Mouse (Mus musculus) kidney, postnatal 25 days (tissue): Measurements from ENCODE around the gene Ugt2b35.
"Not testable (repeated sequence)": the region's sequence is repeated elsewhere in the genome, so short reads cannot be mapped to it uniquely, and the experiment has no call there.

Experiments
- DNase-seq, 2 experiments: peaks; one replicate each; pipeline ENCODE4 v3.0.0; 2021; ENCODE audit warnings: mixed read lengths in 2 of 2

Ugt2b35 gene

DNA sequence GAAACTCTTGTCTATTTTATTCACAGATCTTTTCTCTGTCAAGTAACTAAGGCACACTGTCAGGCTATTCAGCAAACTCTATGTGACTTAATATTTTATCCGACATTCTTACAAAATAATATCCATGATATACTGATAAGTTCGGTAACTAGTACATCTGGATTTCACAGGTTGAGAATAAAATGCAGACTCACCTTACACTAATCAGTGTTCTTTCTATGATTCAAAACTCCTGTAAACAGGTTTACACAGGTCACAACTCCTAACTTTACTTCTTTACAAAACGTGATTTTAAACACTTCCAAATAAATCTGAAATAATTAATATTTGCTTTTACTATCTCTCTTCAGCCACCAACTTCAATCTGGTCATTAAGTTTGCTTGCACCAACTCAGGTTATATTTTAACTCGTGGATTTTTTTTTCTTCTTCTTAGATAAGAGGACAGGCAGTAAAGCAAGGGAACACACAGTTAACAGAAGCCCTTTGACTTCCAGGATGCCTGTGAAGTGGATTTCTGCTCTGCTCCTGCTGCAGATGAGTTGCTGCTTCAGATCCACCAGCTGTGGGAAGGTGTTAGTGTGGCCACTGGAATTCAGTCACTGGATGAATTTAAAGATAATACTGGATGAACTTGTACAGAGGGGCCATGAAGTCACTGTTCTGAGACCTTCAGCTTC lies at the start of gene Ugt2b35:
TSS of gene Ugt2b35 (plus strand) at position 466 of the 679 bp plus-strand sequence.
- no peak for DNase-seq

DNA sequence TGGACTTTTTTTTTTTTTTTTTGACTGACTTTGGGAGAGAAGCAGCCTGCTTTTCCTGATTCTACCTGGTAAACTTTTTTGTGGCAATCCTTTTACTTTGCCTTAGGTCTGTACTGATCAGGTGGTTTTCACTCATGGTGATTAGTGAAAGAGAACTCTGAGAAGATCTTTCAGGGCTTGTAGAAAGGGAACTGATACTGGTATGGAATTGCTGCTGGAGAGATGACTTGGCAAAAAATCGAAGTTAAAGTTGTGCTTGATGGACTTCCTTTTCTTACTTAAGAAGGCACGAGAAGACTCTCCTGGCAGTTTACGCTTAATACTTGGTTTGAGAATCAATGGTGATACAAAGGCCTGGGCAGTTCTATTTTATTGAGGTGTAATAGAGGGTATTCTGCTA lies 40.2 kb upstream of the Ugt2b35 start:
- no peak for DNase-seq

DNA sequence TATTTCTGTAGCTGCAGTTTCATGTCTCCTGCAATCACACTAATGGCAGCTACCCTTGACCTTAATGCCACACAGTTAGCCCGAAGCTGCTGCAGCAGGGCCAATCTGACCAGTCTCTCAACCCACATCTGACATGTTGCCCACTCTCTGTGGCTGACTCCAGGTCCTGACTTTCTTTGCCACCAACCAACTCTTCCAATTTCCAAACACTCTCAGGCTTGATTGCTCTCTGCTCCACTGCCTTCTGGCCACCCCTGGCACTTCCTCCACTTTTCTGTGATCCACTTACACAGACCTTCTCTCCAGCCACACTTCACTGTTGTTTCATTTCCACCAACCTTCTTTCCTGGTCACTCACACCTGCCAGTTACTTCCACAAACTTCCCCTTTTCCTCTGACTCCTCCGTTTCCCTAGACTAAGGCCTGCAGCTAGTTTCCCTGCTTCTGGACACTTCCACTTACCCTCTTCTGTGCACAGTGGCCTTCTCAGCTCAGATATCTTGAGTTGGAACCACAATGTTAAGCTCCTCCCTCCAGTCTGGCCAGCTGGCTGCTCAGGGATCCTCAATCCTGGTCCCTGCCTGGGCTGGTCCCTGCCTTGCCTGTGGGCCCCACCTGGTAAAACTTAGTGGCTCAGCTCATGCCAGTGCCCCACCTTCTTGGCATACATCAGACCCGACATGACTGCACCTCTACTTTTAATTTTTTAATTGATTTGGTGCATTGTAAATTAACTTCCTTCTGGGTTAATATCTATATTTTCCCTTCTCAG lies 38.9 kb upstream of the Ugt2b35 start:
- DNase-seq: no peak

DNA sequence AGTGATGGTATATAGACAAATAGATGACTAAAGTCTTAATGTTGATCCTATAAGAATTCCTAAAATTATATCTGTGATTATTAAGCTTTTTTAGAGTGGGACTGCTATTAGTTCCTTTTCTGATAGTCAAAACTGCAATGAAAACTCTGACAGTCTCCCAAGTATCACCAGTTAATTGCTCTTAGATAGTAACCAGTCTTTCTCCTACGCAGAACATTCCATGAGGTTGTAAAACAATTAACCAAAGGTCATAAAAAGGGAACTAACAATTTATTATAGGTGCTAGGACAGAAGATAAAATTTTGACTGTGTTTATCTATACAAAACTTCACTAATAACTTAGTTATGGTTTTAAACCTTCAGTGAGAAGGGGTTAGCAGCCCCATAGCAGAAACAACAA lies 37.8 kb upstream of the Ugt2b35 start:
- not testable (repeated sequence) for DNase-seq

DNA sequence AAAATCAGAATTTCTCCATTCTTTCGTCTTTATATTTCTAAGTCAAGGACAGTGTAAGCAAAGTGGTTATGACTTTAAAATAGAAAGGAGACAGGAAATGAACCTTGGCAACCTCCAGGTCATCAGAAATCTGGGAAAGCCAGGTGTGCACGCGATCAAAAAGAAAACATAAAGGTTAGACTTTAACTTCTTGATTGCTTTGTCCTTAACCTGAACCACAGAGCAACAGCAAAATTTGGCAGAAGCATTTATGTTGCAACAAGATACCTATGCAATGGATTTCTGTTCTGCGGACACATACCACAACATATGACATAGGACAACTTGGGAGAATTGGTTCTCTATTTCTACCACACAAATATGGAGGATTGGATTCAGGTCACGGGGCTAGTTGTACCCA lies 33.4 kb upstream of the Ugt2b35 start:
- DNase-seq: not testable (repeated sequence)

DNA sequence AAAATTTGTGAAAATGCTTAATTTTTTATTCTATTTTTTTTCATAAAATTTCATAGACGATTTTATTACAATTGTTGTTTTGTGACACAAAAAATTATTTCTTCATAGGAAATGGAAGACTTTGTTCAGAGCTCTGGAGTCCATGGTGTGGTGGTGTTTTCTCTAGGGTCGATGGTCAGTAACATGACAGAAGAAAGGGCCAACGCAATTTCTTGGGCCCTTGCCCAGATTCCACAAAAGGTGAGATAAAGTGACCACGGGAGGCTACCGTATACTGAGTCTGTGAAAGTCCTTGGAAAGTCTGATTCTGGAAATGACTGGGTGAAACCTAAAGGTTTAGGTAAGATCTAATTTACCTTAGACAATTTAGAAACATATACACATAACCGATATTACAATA lies 4.1 kb downstream of the Ugt2b35 start:
- no peak for DNase-seq

DNA sequence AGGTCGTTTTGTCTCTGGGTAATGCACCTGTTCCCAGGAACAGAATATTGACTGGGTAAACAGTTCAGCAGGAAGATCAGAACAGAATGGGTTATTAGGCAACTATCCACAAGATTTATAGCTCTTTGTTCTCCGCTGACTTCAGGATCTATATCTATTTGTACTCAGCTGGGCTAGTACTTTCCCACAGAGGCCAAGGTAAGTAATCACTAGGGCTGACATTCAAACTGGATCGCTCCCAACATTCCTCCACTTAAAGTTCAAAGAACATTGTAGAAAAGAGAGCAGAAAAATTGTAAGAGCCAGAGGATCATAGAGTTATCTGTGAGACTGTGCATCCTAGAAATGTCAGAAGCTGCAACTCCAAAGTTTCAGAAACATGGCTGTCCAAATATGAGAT lies 14.8 kb downstream of the Ugt2b35 start:
- DNase-seq: no peak

DNA sequence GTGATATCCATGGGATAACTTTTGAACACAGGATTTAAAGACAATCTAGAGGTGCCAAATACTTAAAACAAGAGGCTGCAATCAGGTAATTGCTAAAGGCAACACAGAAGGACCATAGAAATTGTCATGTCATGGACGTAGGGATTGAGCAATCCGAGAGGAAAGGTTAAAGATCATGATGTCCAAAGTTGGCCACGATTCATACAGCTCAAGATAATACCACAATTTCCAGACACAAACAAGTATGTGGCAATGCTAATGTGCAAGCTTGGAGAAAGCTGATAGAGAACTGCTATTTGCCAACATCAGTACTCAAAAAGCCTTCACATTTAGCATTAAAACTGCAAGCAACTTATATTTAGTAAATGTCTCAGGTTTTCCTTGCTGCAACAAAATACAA lies 26.7 kb downstream of the Ugt2b35 start:
- DNase-seq: no peak

DNA sequence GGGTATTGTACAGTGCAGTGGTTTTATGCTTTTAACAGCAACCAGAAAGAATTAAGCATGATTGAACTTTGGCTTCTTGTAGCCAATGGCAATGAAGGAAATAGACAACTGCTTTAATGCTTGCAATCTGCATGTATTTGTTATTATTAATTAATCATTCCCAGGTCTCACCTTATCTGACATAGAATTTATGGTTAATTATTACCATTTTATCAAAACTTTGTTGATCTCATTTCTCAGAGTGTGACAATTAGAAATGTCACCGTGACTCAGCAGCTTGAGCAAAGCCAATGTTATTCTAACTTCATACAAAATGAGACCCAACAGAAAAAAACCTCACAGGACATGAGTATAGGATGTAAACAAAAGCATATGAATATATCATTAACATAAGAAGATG lies 30.0 kb downstream of the Ugt2b35 start:
- DNase-seq: no peak
